Mouse (Mus musculus): ENCODE results near the gene Fpr-rs7. TPM values are rescaled to one million over a fixed set of nuclear protein-coding genes. Genes with fewer than 3 reads are reported as not detected.

Gene Fpr-rs7
- not detected in 2 replicates for total RNA-seq (2014; rRNA removed)
- not detected in 2 replicates for polyA plus RNA-seq (2012; rRNA removed)

GRCm38 (mm10) chr17:20114126-20114525, at the start of gene Fpr-rs7:
Gene Fpr-rs7, minus strand, starts transcription at chr17:20114226.
- H3K36me3 ChIP-seq (ENCODE audit: control insufficient read depth, insufficient read depth, low read length), result no peaks in the 10 kb centered on the region
- H3K27ac ChIP-seq (replicated peaks; ENCODE audit: insufficient read depth, low read depth, low read length), result no peak within 1 kb of the TSS
- DNase-seq (ENCODE audit: extremely low read depth, low read depth, low spot score), result no peak
- no peaks in the 10 kb centered on the region for H3K27me3 ChIP-seq (ENCODE audit: control insufficient read depth, insufficient read depth, low read length)
- H3K9ac ChIP-seq (ENCODE audit: low read depth, low read length), result no peak within 1 kb of the TSS
- no peak for TF ChIP-seq POLR2A (IDR thresholded peaks at IDR 0.05; ENCODE audit: extremely low read depth, insufficient read depth, low read length)
- TF ChIP-seq CTCF (IDR thresholded peaks at IDR 0.05; ENCODE audit: low read depth, low read length), result no peak
- no peak within 1 kb of the TSS for H3K4me3 ChIP-seq (ENCODE audit: insufficient read depth, low read depth, low read length)
- H3K79me2 ChIP-seq (ENCODE audit: control insufficient read depth, insufficient read depth, low read length), result no peaks in the 10 kb centered on the region
- H3K4me1 ChIP-seq (ENCODE audit: control insufficient read depth, insufficient read depth, low read length), result no peaks in the 10 kb centered on the region

GRCm38 (mm10) chr17:20074090-20074489, 39.9 kb downstream of the Fpr-rs7 start:
- Histone ChIP-seq H3K9ac (ENCODE audit: low read depth, low read length) (no peak overlapping the region), H3K27me3 (ENCODE audit: control insufficient read depth, insufficient read depth, low read length) (no peaks in the 10 kb centered on the region), H3K27ac (replicated peaks; ENCODE audit: insufficient read depth, low read depth, low read length) (no peak overlapping the region), H3K4me3 (ENCODE audit: insufficient read depth, low read depth, low read length) (no peak overlapping the region), H3K4me1 (ENCODE audit: control insufficient read depth, insufficient read depth, low read length) (no peaks in the 10 kb centered on the region), H3K79me2 (ENCODE audit: control insufficient read depth, insufficient read depth, low read length) (no peaks in the 10 kb centered on the region), H3K36me3 (ENCODE audit: control insufficient read depth, insufficient read depth, low read length) (no peaks in the 10 kb centered on the region)
- 73% methylated on average over 6 of the region's 6 CpGs for WGBS
- TF ChIP-seq POLR2A (IDR thresholded peaks at IDR 0.05; ENCODE audit: extremely low read depth, insufficient read depth, low read length) (no peak), CTCF (IDR thresholded peaks at IDR 0.05; ENCODE audit: low read depth, low read length) (no peak)
- DNase-seq (ENCODE audit: extremely low read depth, low read depth, low spot score), result no peak

- H3K36me3 ChIP-seq (ENCODE audit: control insufficient read depth, insufficient read depth, low read length), result no peaks in the 10 kb centered on the region
- WGBS, result 91% methylated on average over 4 of the region's 4 CpGs
- no peak overlapping the region for H3K9ac ChIP-seq (ENCODE audit: low read depth, low read length)
These were observed 42.2 kb downstream of the Fpr-rs7 start for GRCm38 (mm10) chr17:20071656-20072396.

More at GRCm38 (mm10) chr17:20071656-20072396, 42.2 kb downstream of the Fpr-rs7 start:
- no peak for DNase-seq (ENCODE audit: extremely low read depth, low read depth, low spot score)
- no peaks in the 10 kb centered on the region for H3K27me3 ChIP-seq (ENCODE audit: control insufficient read depth, insufficient read depth, low read length)
- TF ChIP-seq CTCF (IDR thresholded peaks at IDR 0.05; ENCODE audit: low read depth, low read length) (no peak), POLR2A (IDR thresholded peaks at IDR 0.05; ENCODE audit: extremely low read depth, insufficient read depth, low read length) (no peak)
- no peak overlapping the region for H3K27ac ChIP-seq (replicated peaks; ENCODE audit: insufficient read depth, low read depth, low read length)
- H3K79me2 ChIP-seq (ENCODE audit: control insufficient read depth, insufficient read depth, low read length), result no peaks in the 10 kb centered on the region
- no peak overlapping the region for H3K4me3 ChIP-seq (ENCODE audit: insufficient read depth, low read depth, low read length)
- H3K4me1 ChIP-seq (ENCODE audit: control insufficient read depth, insufficient read depth, low read length), result no peaks in the 10 kb centered on the region

Other genes starting within 250 kb of the Fpr-rs7 start
- gene Vmn2r104, start 65.9 kb downstream of the Fpr-rs7 start, total RNA-seq (2014; rRNA removed), result not detected in 2 replicates
- not detected in 2 replicates for gene Vmn2r104, start 65.9 kb downstream of the Fpr-rs7 start, polyA plus RNA-seq (2012; rRNA removed)
- not detected in 2 replicates for gene Fpr-rs6, start 68.9 kb upstream of the Fpr-rs7 start, total RNA-seq (2014; rRNA removed)
- gene Fpr-rs6, start 68.9 kb upstream of the Fpr-rs7 start, polyA plus RNA-seq (2012; rRNA removed), result not detected in 2 replicates
- gene Vmn2r105, start 120.8 kb upstream of the Fpr-rs7 start, total RNA-seq (2014; rRNA removed), result not detected in 2 replicates
- not detected in 2 replicates for gene Vmn2r105, start 120.8 kb upstream of the Fpr-rs7 start, polyA plus RNA-seq (2012; rRNA removed)
- gene Vmn2r106, start 171.3 kb upstream of the Fpr-rs7 start, total RNA-seq (2014; rRNA removed), result not detected in 2 replicates
- not detected in 2 replicates for gene Vmn2r106, start 171.3 kb upstream of the Fpr-rs7 start, polyA plus RNA-seq (2012; rRNA removed)
- gene Vmn2r107, start 231.0 kb upstream of the Fpr-rs7 start, total RNA-seq (2014; rRNA removed), result not detected in 2 replicates
- gene Vmn2r107, start 231.0 kb upstream of the Fpr-rs7 start, polyA plus RNA-seq (2012; rRNA removed), result not detected in 2 replicates

All from liver, adult 2 months (tissue).